Mouse (Mus musculus) retina, adult 2 months (tissue): ENCODE data around the gene Ubtd2.

Experiments
- DNase-seq: peaks from one replicate; pipeline ENCODE4 v3.0.0-alpha.2; 2012; ENCODE audit warnings: low read depth, low spot score

The Ubtd2 gene

GRCm38 (mm10) chr11:32563660-32564059 is 108.5 kb downstream of the Ubtd2 start:
- DNase-seq = no peak

DNA sequence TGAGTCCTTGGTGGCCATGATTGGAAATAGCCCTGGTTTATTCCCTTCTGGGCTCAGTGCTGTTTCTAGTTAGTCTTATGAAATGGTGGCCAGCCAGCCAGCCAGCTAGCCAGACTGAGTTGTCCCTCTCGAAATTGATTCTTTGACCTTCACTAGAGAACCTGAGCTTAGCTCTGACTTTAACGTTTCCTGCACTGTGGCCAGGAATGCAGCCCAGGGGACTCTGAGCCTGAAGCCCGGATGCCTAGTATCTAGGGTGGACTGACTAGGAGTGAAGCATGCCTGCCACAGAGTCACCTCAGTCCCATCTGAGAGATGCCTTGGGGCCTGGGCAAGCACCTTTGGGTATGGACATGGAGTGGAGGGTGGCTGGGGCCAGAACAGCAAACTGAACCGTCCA is 109.5 kb downstream of the Ubtd2 start:
- DNase-seq = no peak

- no peak for DNase-seq
These were observed 109.9 kb downstream of the Ubtd2 start for GRCm38 (mm10) chr11:32565088-32565487.

GRCm38 (mm10) chr11:32566184-32566583 is 111.0 kb downstream of the Ubtd2 start:
- no peak for DNase-seq
